Mouse (Mus musculus) ES-CJ7 (cell line): ENCODE data around the gene Ppp1r18.
"Not testable (repeated sequence)": the region's sequence is repeated elsewhere in the genome, so short reads cannot be mapped to it uniquely, and the experiment has no call there.

ENCODE experiments used
- DNase-seq: peaks from one replicate; pipeline ENCODE4 v3.0.0; 2011; ENCODE audit warnings: low read depth, low spot score

The Ppp1r18 gene

GRCm38 (mm10) chr17:35836991-35837422, 28.4 kb upstream of the Ppp1r18 start:
- DNase-seq = peak; percentile 95

GRCm38 (mm10) chr17:35837487-35837886, 27.9 kb upstream of the Ppp1r18 start:
- peak; percentile 72 for DNase-seq

- peak; percentile 98 for DNase-seq
Observed at GRCm38 (mm10) chr17:35838122-35838544, 27.3 kb upstream of the Ppp1r18 start, which contains the start of gene Tubb5. Gene Tubb5, minus strand, starts transcription at chr17:35838306.

- no peak for DNase-seq
Observed at GRCm38 (mm10) chr17:35838570-35838969, 26.8 kb upstream of the Ppp1r18 start.

GRCm38 (mm10) chr17:35839002-35839401, 26.4 kb upstream of the Ppp1r18 start:
- not testable (repeated sequence) for DNase-seq

GRCm38 (mm10) chr17:35840561-35840960, 24.8 kb upstream of the Ppp1r18 start:
- DNase-seq = no peak

GRCm38 (mm10) chr17:35841076-35841950, 24.1 kb upstream of the Ppp1r18 start, which contains the start of gene Mdc1:
Gene Mdc1, plus strand, starts transcription at chr17:35841515.
- peak; percentile 100 for DNase-seq

- DNase-seq = no peak
Observed at GRCm38 (mm10) chr17:35842006-35842405, 23.4 kb upstream of the Ppp1r18 start.

GRCm38 (mm10) chr17:35843514-35843913, 21.9 kb upstream of the Ppp1r18 start:
- DNase-seq = no peak

- peak; percentile 70 for DNase-seq
Observed at GRCm38 (mm10) chr17:35848112-35848511, 17.3 kb upstream of the Ppp1r18 start.

GRCm38 (mm10) chr17:35850974-35851373, 14.4 kb upstream of the Ppp1r18 start:
- DNase-seq = no peak

- DNase-seq = no peak
Observed at GRCm38 (mm10) chr17:35859371-35859770, 6.0 kb upstream of the Ppp1r18 start.

GRCm38 (mm10) chr17:35859835-35860234, 5.6 kb upstream of the Ppp1r18 start:
- no peak for DNase-seq

GRCm38 (mm10) chr17:35860831-35861197, 4.6 kb upstream of the Ppp1r18 start:
- DNase-seq = no peak

- peak; percentile 91 for DNase-seq
Observed at GRCm38 (mm10) chr17:35861198-35861857, 4.1 kb upstream of the Ppp1r18 start, which contains the start of gene Nrm. Gene Nrm, plus strand, starts transcription at chr17:35861318.

GRCm38 (mm10) chr17:35864832-35865353, 500 bp upstream of the Ppp1r18 start:
- peak; percentile 61 for DNase-seq

- no peak for DNase-seq
Observed at GRCm38 (mm10) chr17:35866281-35866831, 963 bp downstream of the Ppp1r18 start.

GRCm38 (mm10) chr17:35866911-35867890, 1.8 kb downstream of the Ppp1r18 start:
- peak; percentile 61 for DNase-seq

- DNase-seq = no peak
Observed at GRCm38 (mm10) chr17:35868165-35868820, 2.9 kb downstream of the Ppp1r18 start.

- no peak for DNase-seq
Observed at GRCm38 (mm10) chr17:35868961-35869345, 3.6 kb downstream of the Ppp1r18 start.
